In genomic region chrX:12006031-12006881, GRCm38 (mm10) we compare ENCODE assay signal across 8 mouse cellular contexts.
DNase-seq lines count a peak whose midpoint lies in the region; ATAC-seq and TF ChIP-seq lines count a peak whose summit lies in the region.

No protein-coding gene starts in this region.

- H3K79me2 ChIP-seq in CH12.LX (replicated peaks; ENCODE audit: control insufficient read depth, extremely low read depth, insufficient read depth, poor library complexity, severe bottlenecking) = no peaks in the 10 kb centered on the region

- no peak for TF ChIP-seq RAD21 in CH12.LX (IDR thresholded peaks at IDR 0.05; ENCODE audit: low read depth, low read length)

- in situ Hi-C loops in CH12.LX (cut with MboI; ENCODE audit: low pct_ligation_motif_present, low pct_unique_long_range_greater_than_20kb, low sequenced_read_pairs) = loop anchor here (10.0 to 25.0 kb wide), 3 partner anchors 121 to 369 kb away; no protein-coding TSS in a partner anchor

- peak overlapping the region; percentile 91 for H3K27ac ChIP-seq in CH12.LX (ENCODE audit: insufficient read depth, low read depth)
- peak overlapping the region; percentile 95 for H3K27ac ChIP-seq in brown adipose tissue, adult 24 weeks (replicated peaks; ENCODE audit: low read depth, low read length)
- peak overlapping the region; percentile 84 for H3K27ac ChIP-seq in forebrain, embryonic 11.5 days (ENCODE audit: low read depth, low read length)
- peak overlapping the region; percentile 94 for H3K27ac ChIP-seq in liver, embryonic 16.5 days (ENCODE audit: low read length)
- H3K27ac ChIP-seq in neural tube, embryonic 12.5 days = peak overlapping the region; percentile 85
- peak overlapping the region; percentile 79 for H3K27ac ChIP-seq in thymus, adult 2 months (ENCODE audit: control insufficient read depth, insufficient read depth, low read length)

- TF ChIP-seq CTCF in CH12.LX (conservative IDR thresholded peaks at IDR 0.05 in 1 of 2, IDR thresholded peaks at IDR 0.05 in 1 of 2; ENCODE audit: low read depth in 2 of 2, low read length in 2 of 2) = no peak
- no peak for TF ChIP-seq CTCF in thymus, adult 2 months (IDR thresholded peaks at IDR 0.05; ENCODE audit: borderline replicate concordance, control insufficient read depth, extremely low read depth, insufficient read depth, low read length, poor library complexity)

- peak overlapping the region; percentile 86 for H3K9ac ChIP-seq in CH12.LX (ENCODE audit: insufficient read depth, low read depth)
- peak overlapping the region; percentile 46 for H3K9ac ChIP-seq in forebrain, embryonic 11.5 days (ENCODE audit: low read length)
- H3K9ac ChIP-seq in liver, embryonic 16.5 days (ENCODE audit: low read depth, low read length) = peak overlapping the region; percentile 71
- peak overlapping the region; percentile 60 for H3K9ac ChIP-seq in neural tube, embryonic 12.5 days

- peak overlapping the region; percentile 34 for H3K4me2 ChIP-seq in CH12.LX (ENCODE audit: insufficient read depth, low read depth, poor library complexity, severe bottlenecking)
- peak overlapping the region; percentile 63 for H3K4me2 ChIP-seq in forebrain, embryonic 11.5 days (ENCODE audit: low read depth, low read length, severe bottlenecking)
- peak overlapping the region; percentile 81 for H3K4me2 ChIP-seq in liver, embryonic 16.5 days (ENCODE audit: low read depth, low read length)
- peak overlapping the region; percentile 61 for H3K4me2 ChIP-seq in neural tube, embryonic 12.5 days (replicated peaks)

- intact Hi-C loops in heart, postnatal 10 days (cut with DNase I) = loop anchor here (1.0 to 10.0 kb wide), 4 partner anchors 71 to 246 kb away; no protein-coding TSS in a partner anchor

- ATAC-seq in forebrain, embryonic 11.5 days (replicated peaks; ENCODE audit: low FRiP score) = peak; percentile 28; the same call in 1 of the 2 replicates
- ATAC-seq in liver, embryonic 16.5 days (ENCODE audit: low read depth) = peak; percentile 30
- peak; percentile 73 for ATAC-seq in neural tube, embryonic 12.5 days (ENCODE audit: low FRiP score, low read depth)

- peak overlapping the region; percentile 30 to 61 (median 50) for H3K4me3 ChIP-seq in CH12.LX (replicated peaks in 1 of 3; ENCODE audit: low read depth in 2 of 3, low read length in 2 of 3, poor library complexity in 1 of 3)
- H3K4me3 ChIP-seq in brown adipose tissue, adult 24 weeks (ENCODE audit: insufficient read depth, low read depth, low read length) = peak overlapping the region; percentile 62
- peak overlapping the region; percentile 27 for H3K4me3 ChIP-seq in forebrain, embryonic 11.5 days (ENCODE audit: low read depth, low read length)
- H3K4me3 ChIP-seq in liver, embryonic 16.5 days (ENCODE audit: low read depth, low read length) = peak overlapping the region; percentile 61
- peak overlapping the region; percentile 34 for H3K4me3 ChIP-seq in neural tube, embryonic 12.5 days
- H3K4me3 ChIP-seq in thymus, adult 2 months (ENCODE audit: control insufficient read depth, insufficient read depth, low read length) = peak overlapping the region; percentile 51

- dilution Hi-C loops in CH12.LX (cut with MboI; ENCODE audit: extremely low pct_ligation_motif_present, extremely low pct_unique_long_range_greater_than_20kb, low sequenced_read_pairs) = no loop called here

- DNase-seq in CH12.LX (ENCODE audit: extremely low read depth) = peak; percentile 35
- peak; percentile 71 for DNase-seq in forebrain, embryonic 11.5 days (ENCODE audit: low spot score)
- peak; percentile 73 to 79 for DNase-seq in heart, postnatal 10 days
- DNase-seq in kidney, postnatal 4 days = peak; percentile 72 to 74
- DNase-seq in thymus, adult 2 months = peak; percentile 44

- H3K9me3 ChIP-seq in CH12.LX (replicated peaks; ENCODE audit: low read length) = no peaks in the 10 kb centered on the region
- no peaks in the 10 kb centered on the region for H3K9me3 ChIP-seq in forebrain, embryonic 11.5 days (ENCODE audit: control insufficient read depth, low read length)
- no peaks in the 10 kb centered on the region for H3K9me3 ChIP-seq in liver, embryonic 16.5 days (replicated peaks; ENCODE audit: control insufficient read depth, low read length)
- H3K9me3 ChIP-seq in neural tube, embryonic 12.5 days = no peaks in the 10 kb centered on the region

- WGBS in forebrain, embryonic 11.5 days = 4% methylated on average over 55 of the region's 57 CpGs
- WGBS in liver, embryonic 16.5 days (ENCODE audit: insufficient replicate concordance) = 2% methylated on average over 56 of the region's 57 CpGs
- 2% methylated on average over 57 of the region's 57 CpGs for WGBS in neural tube, embryonic 12.5 days
- under 1% methylated on average over 39 of the region's 57 CpGs for WGBS in thymus, adult 2 months

- H3K36me3 ChIP-seq in CH12.LX (replicated peaks in 1 of 2; ENCODE audit: control insufficient read depth in 1 of 2, insufficient read depth in 1 of 2, low read length in 1 of 2) = no peaks in the 10 kb centered on the region
- no peaks in the 10 kb centered on the region for H3K36me3 ChIP-seq in forebrain, embryonic 11.5 days (ENCODE audit: control insufficient read depth, insufficient read depth, low read length)
- H3K36me3 ChIP-seq in liver, embryonic 16.5 days (ENCODE audit: control insufficient read depth, insufficient read depth) = no peaks in the 10 kb centered on the region
- H3K36me3 ChIP-seq in neural tube, embryonic 12.5 days = no peaks in the 10 kb centered on the region
- no peaks in the 10 kb centered on the region for H3K36me3 ChIP-seq in thymus, adult 2 months (ENCODE audit: control insufficient read depth, insufficient read depth, low read length)

- peak; percentile 39 for TF ChIP-seq POLR2A in CH12.LX (IDR thresholded peaks at IDR 0.05; ENCODE audit: low read depth, low read length)
- no peak for TF ChIP-seq POLR2A in thymus, adult 2 months (IDR thresholded peaks at IDR 0.05; ENCODE audit: control insufficient read depth, extremely low read depth, insufficient read depth, low read length, poor library complexity)

- peaks cover 17 to 31% of the 10 kb centered on the region in 2 experiments for H3K4me1 ChIP-seq in CH12.LX (ENCODE audit: control insufficient read depth in 1 of 2, insufficient read depth in 2 of 2)
- H3K4me1 ChIP-seq in brown adipose tissue, adult 24 weeks (ENCODE audit: control insufficient read depth, insufficient read depth, insufficient read length, low read length) = peaks cover 12% of the 10 kb centered on the region
- peaks cover 15% of the 10 kb centered on the region; the same call in 1 of the 2 replicates for H3K4me1 ChIP-seq in forebrain, embryonic 11.5 days (replicated peaks; ENCODE audit: control insufficient read depth, insufficient read depth, low read length)
- H3K4me1 ChIP-seq in liver, embryonic 16.5 days (ENCODE audit: control insufficient read depth, low read depth, low read length) = peaks cover 41% of the 10 kb centered on the region
- peaks cover 43% of the 10 kb centered on the region for H3K4me1 ChIP-seq in neural tube, embryonic 12.5 days
- H3K4me1 ChIP-seq in thymus, adult 2 months (replicated peaks; ENCODE audit: control insufficient read depth, insufficient read depth, low read length) = peaks cover 38% of the 10 kb centered on the region

- no peaks in the 10 kb centered on the region for H3K27me3 ChIP-seq in CH12.LX (replicated peaks)
- H3K27me3 ChIP-seq in forebrain, embryonic 11.5 days (ENCODE audit: control insufficient read depth, insufficient read depth, low read length) = peaks cover 49% of the 10 kb centered on the region
- H3K27me3 ChIP-seq in liver, embryonic 16.5 days (ENCODE audit: control insufficient read depth, insufficient read depth, low read depth, low read length) = peaks cover 22% of the 10 kb centered on the region
- peaks cover 28% of the 10 kb centered on the region for H3K27me3 ChIP-seq in neural tube, embryonic 12.5 days (replicated peaks)
- no peaks in the 10 kb centered on the region for H3K27me3 ChIP-seq in thymus, adult 2 months (ENCODE audit: control insufficient read depth, insufficient read depth, low read length)

- no peak for TF ChIP-seq EP300 in CH12.LX (IDR thresholded peaks at IDR 0.05; ENCODE audit: low read length)

TF ChIP-seq in CH12.LX, 34 proteins besides CTCF, POLR2A, EP300 and RAD21:
- TF ChIP-seq ZC3H11A (IDR thresholded peaks at IDR 0.05; ENCODE audit: low read depth, low read length) (no peak), KAT2A (IDR thresholded peaks at IDR 0.05; ENCODE audit: insufficient replicate concordance, low read length) (no peak), ZKSCAN1 (IDR thresholded peaks at IDR 0.05; ENCODE audit: borderline replicate concordance, low read depth, low read length) (no peak), ELF1 (IDR thresholded peaks at IDR 0.05; ENCODE audit: low read depth, low read length) (no peak), CHD1 (IDR thresholded peaks at IDR 0.05; ENCODE audit: low read depth, low read length) (no peak), TBP (conservative IDR thresholded peaks at IDR 0.05; ENCODE audit: low read depth, low read length) (no peak), BHLHE40 (IDR thresholded peaks at IDR 0.05; ENCODE audit: low read depth, low read length) (peak; percentile 63; the same call in 1 of the 2 replicates), UBTF (IDR thresholded peaks at IDR 0.05; ENCODE audit: low read depth, low read length) (no peak; the same call in 1 of the 2 replicates), MYC (IDR thresholded peaks at IDR 0.05; ENCODE audit: low read depth, low read length) (0 out of 2 replicates have a peak, but pooled peaks have one; percentile 7), ZMIZ1 (IDR thresholded peaks at IDR 0.05; ENCODE audit: low read depth, low read length) (no peak), NELFE (IDR thresholded peaks at IDR 0.05; ENCODE audit: low read depth, low read length) (no peak), GABPA (IDR thresholded peaks at IDR 0.05; ENCODE audit: insufficient replicate concordance, low read depth, low read length) (no peak), MXI1 (IDR thresholded peaks at IDR 0.05; ENCODE audit: low read depth, low read length) (peak; percentile 56; the same call in 1 of the 2 replicates), USF2 (conservative IDR thresholded peaks at IDR 0.05; ENCODE audit: low read depth, low read length) (no peak), MAZ (IDR thresholded peaks at IDR 0.05; ENCODE audit: low read depth, low read length) (no peak), ETS1 (conservative IDR thresholded peaks at IDR 0.05; ENCODE audit: low read depth, low read length) (no peak), POLR2AphosphoS2 (IDR thresholded peaks at IDR 0.05; ENCODE audit: low read depth, low read length) (no peak), RCOR1 (conservative IDR thresholded peaks at IDR 0.05; ENCODE audit: low read depth, low read length) (no peak), NRF1 (IDR thresholded peaks at IDR 0.05; ENCODE audit: low read depth, low read length) (no peak)

Comparison
In these comparisons a context has a peak if more than half of its experiments do, and no peak if none do; other contexts are left out.
1. Peak in every context shown above with its lines: DNase-seq, ATAC-seq, H3K4me3 ChIP-seq and H3K27ac ChIP-seq.